Mouse (Mus musculus) erythroblast, embryonic 14.5 days (primary cell): ENCODE results near the gene Izumo1r. TPM values are rescaled to one million over a fixed set of nuclear protein-coding genes. Genes with fewer than 3 reads are reported as not detected.

Experiments
- H3K27me3 ChIP-seq: 2 replicates; pipeline ENCODE4 v1.6.1; 2012; ENCODE audit warnings: inconsistent platforms; ENCODE audit not compliant: control insufficient read depth
- H3K36me3 ChIP-seq: 2 replicates; pipeline ENCODE4 v1.6.1; 2012; ENCODE audit warnings: mild to moderate bottlenecking, inconsistent platforms; ENCODE audit not compliant: control insufficient read depth
- H3K4me1 ChIP-seq: 2 replicates; pipeline ENCODE4 v1.6.1; 2012; ENCODE audit warnings: inconsistent platforms; ENCODE audit not compliant: control insufficient read depth
- H3K4me3 ChIP-seq: replicated peaks from 2 replicates; pipeline ENCODE3; 2012; ENCODE audit warnings: moderate library complexity, mild to moderate bottlenecking, inconsistent platforms
- H3K9me3 ChIP-seq: 2 replicates; pipeline ENCODE4 v1.6.1; 2012; ENCODE audit warnings: low read length, inconsistent platforms, mixed read lengths; ENCODE audit not compliant: control insufficient read depth
- GATA1 ChIP-seq: IDR thresholded peaks from 2 replicates; pipeline ENCODE4 v1.6.1; 2012; ENCODE audit warnings: low read length, inconsistent platforms, mixed read lengths
- TAL1 ChIP-seq: IDR thresholded peaks from 3 replicates; pipeline ENCODE4 v1.6.1; 2012; ENCODE audit warnings: low read length, inconsistent platforms, mixed read lengths
- polyA plus RNA-seq: library from polyadenylated mRNA; stranded (reverse); fragments of >175 nt; gene quantifications from 2 replicates; pipeline ENCODE4 v1.2.3, GENCODE M21; 2012

The Izumo1r gene
- not detected in 2 replicates for polyA plus RNA-seq

- no peak for TF ChIP-seq TAL1
- TF ChIP-seq GATA1 = no peak
- Histone ChIP-seq H3K9me3 (no peaks in the 10 kb centered on the region), H3K36me3 (no peaks in the 10 kb centered on the region), H3K4me3 (no peak within 1 kb of the TSS), H3K27me3 (no peaks in the 10 kb centered on the region), H3K4me1 (no peaks in the 10 kb centered on the region)
Observed at GRCm38 (mm10) chr9:14903581-14904378, at the start of gene Izumo1r. Gene Izumo1r, minus strand, starts transcription at chr9:14903949.

GRCm38 (mm10) chr9:14951072-14951471, 47.3 kb upstream of the Izumo1r start:
- Histone ChIP-seq H3K27me3 (0 out of 2 replicates have a peak, but pooled peaks cover 2% of the 10 kb centered on the region), H3K4me3 (no peak overlapping the region), H3K4me1 (no peaks in the 10 kb centered on the region), H3K36me3 (no peaks in the 10 kb centered on the region), H3K9me3 (no peaks in the 10 kb centered on the region; the same call in 1 of the 2 replicates)
- TF ChIP-seq GATA1 (no peak), TAL1 (no peak)

- no peaks in the 10 kb centered on the region; the same call in 1 of the 2 replicates for H3K9me3 ChIP-seq
- TF ChIP-seq GATA1 = no peak
- TF ChIP-seq TAL1 = no peak
Observed at GRCm38 (mm10) chr9:14948843-14949242, 45.1 kb upstream of the Izumo1r start.

GRCm38 (mm10) chr9:14946677-14947076, 42.9 kb upstream of the Izumo1r start:
- H3K27me3 ChIP-seq = 0 out of 2 replicates have a peak, but pooled peaks cover 2% of the 10 kb centered on the region
- TF ChIP-seq TAL1 = no peak
- no peak for TF ChIP-seq GATA1
- no peaks in the 10 kb centered on the region for H3K4me1 ChIP-seq
- H3K36me3 ChIP-seq = no peaks in the 10 kb centered on the region
- H3K9me3 ChIP-seq = no peaks in the 10 kb centered on the region; the same call in 1 of the 2 replicates
- H3K4me3 ChIP-seq = no peak overlapping the region

More at GRCm38 (mm10) chr9:14948843-14949242, 45.1 kb upstream of the Izumo1r start:
- Histone ChIP-seq H3K36me3 (no peaks in the 10 kb centered on the region), H3K4me3 (no peak overlapping the region), H3K4me1 (no peaks in the 10 kb centered on the region), H3K27me3 (0 out of 2 replicates have a peak, but pooled peaks cover 2% of the 10 kb centered on the region)

GRCm38 (mm10) chr9:14945919-14946318, 42.2 kb upstream of the Izumo1r start:
- H3K36me3 ChIP-seq = no peaks in the 10 kb centered on the region
- no peak overlapping the region for H3K4me3 ChIP-seq
- H3K4me1 ChIP-seq = no peaks in the 10 kb centered on the region
- H3K9me3 ChIP-seq = no peaks in the 10 kb centered on the region; the same call in 1 of the 2 replicates
- TF ChIP-seq GATA1 (no peak), TAL1 (no peak)
- H3K27me3 ChIP-seq = 0 out of 2 replicates have a peak, but pooled peaks cover 2% of the 10 kb centered on the region

GRCm38 (mm10) chr9:14942143-14942720, 38.5 kb upstream of the Izumo1r start:
- no peaks in the 10 kb centered on the region for H3K27me3 ChIP-seq
- TF ChIP-seq TAL1 (no peak), GATA1 (no peak)
- H3K4me3 ChIP-seq = no peak overlapping the region
- H3K4me1 ChIP-seq = no peaks in the 10 kb centered on the region
- H3K36me3 ChIP-seq = no peaks in the 10 kb centered on the region
- no peaks in the 10 kb centered on the region for H3K9me3 ChIP-seq

GRCm38 (mm10) chr9:14939610-14940009, 35.9 kb upstream of the Izumo1r start:
- Histone ChIP-seq H3K9me3 (no peaks in the 10 kb centered on the region), H3K4me3 (no peak overlapping the region), H3K27me3 (no peaks in the 10 kb centered on the region), H3K36me3 (no peaks in the 10 kb centered on the region), H3K4me1 (no peaks in the 10 kb centered on the region)
- TF ChIP-seq GATA1 = no peak
- no peak for TF ChIP-seq TAL1

- Histone ChIP-seq H3K36me3 (no peaks in the 10 kb centered on the region), H3K9me3 (no peaks in the 10 kb centered on the region), H3K27me3 (no peaks in the 10 kb centered on the region), H3K4me3 (no peak overlapping the region), H3K4me1 (no peaks in the 10 kb centered on the region)
- no peak for TF ChIP-seq GATA1
- no peak for TF ChIP-seq TAL1
Observed at GRCm38 (mm10) chr9:14937308-14937707, 33.6 kb upstream of the Izumo1r start.

- TF ChIP-seq TAL1 = no peak
- no peak for TF ChIP-seq GATA1
- Histone ChIP-seq H3K4me1 (no peaks in the 10 kb centered on the region), H3K4me3 (no peak overlapping the region), H3K36me3 (no peaks in the 10 kb centered on the region), H3K9me3 (no peaks in the 10 kb centered on the region), H3K27me3 (no peaks in the 10 kb centered on the region)
Observed at GRCm38 (mm10) chr9:14934851-14935250, 31.1 kb upstream of the Izumo1r start.
